Mouse (Mus musculus): Measurements from ENCODE around the gene Tmem51. TPM values are rescaled to one million over a fixed set of nuclear protein-coding genes. Genes with fewer than 3 reads are reported as not detected.
"Not testable (repeated sequence)": the region's sequence is repeated elsewhere in the genome, so short reads cannot be mapped to it uniquely, and the experiment has no call there.

The Tmem51 gene
- total RNA-seq, 2 experiments from 2014 or later: 23.2 to 26.9 TPM

- DNase-seq: no peak
- intact Hi-C loops (cut with DNase I): no loop called here
Observed at GRCm38 (mm10) chr4:142061485-142062240, 22.4 kb downstream of the Tmem51 start.

- peak; percentile 73 to 79 for DNase-seq
- intact Hi-C loops (cut with DNase I): no loop called here
Observed at GRCm38 (mm10) chr4:142060455-142061378, 23.4 kb downstream of the Tmem51 start.

GRCm38 (mm10) chr4:142059841-142060193, 24.3 kb downstream of the Tmem51 start:
- DNase-seq: no peak
- intact Hi-C loops (cut with DNase I): no loop called here

GRCm38 (mm10) chr4:142059113-142059840, 24.8 kb downstream of the Tmem51 start:
- intact Hi-C loops (cut with DNase I): no loop called here
- DNase-seq: no peak

- intact Hi-C loops (cut with DNase I): no loop called here
- DNase-seq: peak; percentile 74 to 87
Observed at GRCm38 (mm10) chr4:142057529-142058216, 26.4 kb downstream of the Tmem51 start.

GRCm38 (mm10) chr4:142055600-142055999, 28.5 kb downstream of the Tmem51 start:
- DNase-seq: no peak
- intact Hi-C loops (cut with DNase I): no loop called here

GRCm38 (mm10) chr4:142054580-142054979, 29.5 kb downstream of the Tmem51 start:
- DNase-seq: no peak
- intact Hi-C loops (cut with DNase I): no loop called here

- peak; percentile 65 to 66 for DNase-seq
- intact Hi-C loops (cut with DNase I): no loop called here
Observed at GRCm38 (mm10) chr4:142053661-142054448, 30.2 kb downstream of the Tmem51 start.

- no peak for DNase-seq
Observed at GRCm38 (mm10) chr4:142053261-142053660, 30.8 kb downstream of the Tmem51 start.

GRCm38 (mm10) chr4:142052391-142053132, 31.5 kb downstream of the Tmem51 start:
- DNase-seq: no peak
- intact Hi-C loops (cut with DNase I): no loop called here

More at GRCm38 (mm10) chr4:142053261-142053660, 30.8 kb downstream of the Tmem51 start:
- intact Hi-C loops (cut with DNase I): no loop called here

GRCm38 (mm10) chr4:142051883-142052282, 32.2 kb downstream of the Tmem51 start:
- intact Hi-C loops (cut with DNase I); DNase-seq: not testable (repeated sequence)

- no peak for DNase-seq
- intact Hi-C loops (cut with DNase I): no loop called here
Observed at GRCm38 (mm10) chr4:142049963-142050362, 34.1 kb downstream of the Tmem51 start.

- DNase-seq: no peak
- intact Hi-C loops (cut with DNase I): no loop called here
Observed at GRCm38 (mm10) chr4:142048391-142048790, 35.7 kb downstream of the Tmem51 start.

- DNase-seq: no peak
- intact Hi-C loops (cut with DNase I): no loop called here
Observed at GRCm38 (mm10) chr4:142047005-142047404, 37.1 kb downstream of the Tmem51 start.

GRCm38 (mm10) chr4:142046496-142046895, 37.6 kb downstream of the Tmem51 start:
- intact Hi-C loops (cut with DNase I): no loop called here
- DNase-seq: no peak

- no peak for DNase-seq
- intact Hi-C loops (cut with DNase I): no loop called here
Observed at GRCm38 (mm10) chr4:142045595-142046163, 38.4 kb downstream of the Tmem51 start.

- DNase-seq: no peak
Observed at GRCm38 (mm10) chr4:142044452-142044851, 39.7 kb downstream of the Tmem51 start.

GRCm38 (mm10) chr4:142039662-142040353, 44.3 kb downstream of the Tmem51 start:
- DNase-seq: peak in 1 of 2 experiments; percentile 46
- intact Hi-C loops (cut with DNase I): no loop called here

More at GRCm38 (mm10) chr4:142044452-142044851, 39.7 kb downstream of the Tmem51 start:
- intact Hi-C loops (cut with DNase I): no loop called here
